Mouse (Mus musculus): ENCODE results near the gene Sgms1.

Sgms1 gene

DNA sequence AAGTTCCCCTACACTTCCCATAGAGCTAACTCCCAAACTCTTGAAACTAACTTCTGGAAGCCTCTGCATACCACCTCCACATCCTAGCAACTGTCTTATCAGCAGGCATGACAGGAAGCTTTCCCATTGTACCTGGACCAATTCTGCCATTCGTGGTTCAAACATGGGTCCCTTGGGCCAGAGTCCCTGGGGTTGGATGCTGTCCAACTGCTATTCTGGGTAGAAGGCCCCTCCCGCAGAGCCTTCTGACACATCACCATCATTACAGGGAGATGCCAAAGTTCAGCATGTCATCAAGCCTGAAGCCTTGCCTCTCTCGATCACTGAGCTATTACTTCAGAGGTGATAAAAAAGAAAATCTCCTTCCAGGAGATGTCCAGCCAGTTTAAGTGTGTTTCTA, 175.9 kb downstream of the Sgms1 start:
- no peak for DNase-seq (ENCODE audit: low read depth, low spot score)

DNA sequence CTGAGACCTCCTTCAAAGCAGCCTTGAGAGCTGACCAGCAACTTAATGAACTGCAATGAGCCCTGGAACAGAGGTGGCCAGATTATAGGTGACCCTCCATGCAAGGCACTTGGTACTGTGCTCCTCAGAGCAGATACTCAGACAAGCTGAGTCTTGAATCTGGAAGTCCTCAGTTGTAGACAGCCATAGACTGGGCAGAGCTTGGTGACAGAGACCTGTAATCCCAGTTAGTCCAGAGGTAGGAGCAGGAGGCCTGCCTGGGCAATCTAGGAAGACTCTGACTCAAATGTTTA, 178.3 kb downstream of the Sgms1 start:
- DNase-seq (ENCODE audit: low read depth, low spot score): no peak

DNA sequence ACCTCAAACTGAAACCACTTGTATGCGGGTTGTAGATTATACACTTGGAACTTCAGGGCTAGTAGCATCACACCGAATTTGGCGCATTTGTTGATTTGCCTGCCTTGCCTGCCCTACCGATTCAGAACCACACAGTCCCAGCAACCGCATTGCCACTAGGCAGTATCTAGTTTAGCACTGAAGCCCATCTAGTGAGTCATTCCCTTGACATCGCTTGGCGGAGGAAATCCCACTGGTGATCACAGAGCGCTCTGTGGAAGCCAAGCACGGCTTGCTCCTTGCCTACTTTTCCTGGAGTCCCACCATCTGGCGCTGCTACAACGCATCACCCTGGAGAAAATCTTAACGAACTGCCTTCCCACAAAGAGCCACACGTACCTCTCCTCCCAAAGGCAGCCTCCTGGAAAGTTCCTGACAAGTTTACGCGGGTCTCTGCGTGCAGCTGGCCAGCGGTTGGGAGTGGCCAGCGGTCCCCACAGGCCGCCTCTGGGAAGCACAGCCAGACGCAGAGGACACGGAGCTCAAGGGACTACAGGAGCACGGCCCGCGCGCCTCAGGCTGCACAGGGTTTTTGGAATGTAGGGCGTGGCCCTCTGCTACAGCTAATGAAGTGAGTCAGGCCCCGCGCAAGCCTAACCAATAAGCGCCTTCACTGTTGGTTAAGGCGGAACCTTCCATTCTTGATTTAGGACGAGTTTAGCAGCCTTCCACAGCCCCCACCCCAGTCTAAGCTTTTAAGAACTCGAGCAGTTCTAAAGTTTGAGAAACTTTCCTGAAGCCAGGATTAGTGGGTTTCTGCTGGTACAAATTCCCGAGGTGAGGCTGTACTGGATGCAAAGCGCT, 178.8 kb downstream of the Sgms1 start:
- DNase-seq (ENCODE audit: low read depth, low spot score): no peak

DNA sequence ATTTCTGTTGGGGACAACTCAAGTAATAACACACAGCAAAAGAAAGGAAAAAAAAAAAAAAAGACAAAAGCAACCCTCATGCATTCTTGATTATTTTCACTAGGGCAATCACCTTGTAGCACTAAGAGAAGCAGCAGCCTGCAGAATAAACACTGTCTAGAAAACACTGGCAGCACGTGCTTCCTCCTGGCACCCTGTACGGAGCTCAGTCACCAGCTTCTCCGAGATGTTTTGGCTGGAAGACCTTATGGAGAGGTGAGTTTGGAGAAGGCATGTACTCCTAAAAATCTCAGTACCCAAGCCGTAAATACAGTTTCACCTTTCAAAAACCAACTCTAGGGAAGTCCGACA, 179.4 kb downstream of the Sgms1 start:
- DNase-seq (ENCODE audit: low read depth, low spot score): no peak

DNA sequence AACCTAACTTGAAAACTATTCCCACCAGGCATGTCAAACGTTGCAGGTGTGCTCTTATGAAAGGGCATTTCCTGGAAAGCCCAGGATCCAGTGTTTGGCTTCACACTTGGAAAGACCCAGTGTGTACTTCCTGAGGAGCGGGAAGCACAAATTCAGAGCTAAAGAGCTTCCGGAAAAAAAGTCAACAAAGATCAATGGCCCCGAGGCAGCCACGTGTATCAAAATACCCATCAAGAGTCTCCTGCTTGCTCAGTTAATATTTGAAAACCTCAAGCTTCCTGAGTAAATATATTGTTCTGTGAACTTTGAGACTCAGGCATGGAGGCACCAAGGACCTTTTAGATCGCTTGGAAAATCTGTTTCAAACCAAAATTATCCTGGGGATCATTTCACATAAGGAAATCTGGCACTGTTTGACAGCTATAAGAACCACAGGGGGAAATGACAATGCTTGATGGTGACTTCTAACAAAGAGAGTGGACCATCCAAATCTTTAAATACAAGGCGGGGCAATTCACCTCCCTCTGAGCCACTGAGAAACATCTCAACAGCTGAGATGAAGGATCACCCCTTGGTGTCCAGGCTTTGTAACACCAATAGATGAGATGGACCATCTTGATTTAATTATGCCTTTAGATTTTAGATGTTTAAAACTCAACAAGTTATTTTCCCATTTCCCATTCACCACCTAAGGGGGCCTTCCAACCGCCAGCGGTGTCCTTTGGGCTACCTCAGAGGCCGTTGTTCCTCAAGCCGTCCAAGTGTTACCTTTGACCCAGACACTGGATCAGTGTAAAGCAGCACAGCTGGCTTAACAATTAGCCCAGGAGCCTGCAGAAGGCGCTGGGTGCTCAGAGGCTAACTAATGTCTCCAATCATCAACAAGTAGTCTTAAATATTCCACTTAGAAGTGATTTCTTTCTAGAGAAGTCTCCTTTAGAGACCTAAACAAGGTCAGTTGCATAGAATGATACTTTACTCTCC, 187.1 kb downstream of the Sgms1 start:
- no peak for DNase-seq (ENCODE audit: low read depth, low spot score)

DNA sequence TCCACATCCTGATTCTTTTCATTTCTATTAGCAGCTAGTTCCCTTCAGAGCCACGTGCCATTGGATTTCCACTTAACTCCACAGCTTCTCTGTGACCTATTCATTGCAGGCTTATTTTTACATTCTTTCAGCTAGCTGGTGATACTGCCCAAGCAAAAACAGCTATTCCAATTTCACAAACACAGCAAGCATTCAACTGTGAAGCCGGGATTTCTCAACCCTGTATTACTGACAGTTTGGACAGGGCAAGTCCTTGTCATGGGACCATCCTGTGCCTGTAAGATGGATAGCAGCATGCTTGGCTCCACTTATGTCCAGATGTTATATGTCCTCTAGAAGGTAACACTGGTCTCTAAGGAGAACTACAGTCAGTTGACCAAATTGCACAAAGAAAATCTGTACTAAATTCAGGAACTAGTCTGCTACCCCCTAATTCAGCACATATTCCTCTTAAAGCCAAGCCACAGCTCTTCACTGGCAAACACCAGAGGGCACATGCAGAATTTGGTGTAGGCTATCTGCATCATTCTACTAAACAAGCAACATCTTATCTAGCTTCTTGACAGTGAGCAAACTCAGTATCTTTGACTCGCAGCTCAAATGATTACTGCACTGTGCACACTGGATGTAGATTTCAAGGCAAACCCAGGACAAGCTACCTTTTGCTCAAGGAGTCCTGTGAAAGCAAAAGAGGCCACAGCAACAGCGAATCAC, 189.5 kb downstream of the Sgms1 start:
- no peak for DNase-seq (ENCODE audit: low read depth, low spot score)

DNA sequence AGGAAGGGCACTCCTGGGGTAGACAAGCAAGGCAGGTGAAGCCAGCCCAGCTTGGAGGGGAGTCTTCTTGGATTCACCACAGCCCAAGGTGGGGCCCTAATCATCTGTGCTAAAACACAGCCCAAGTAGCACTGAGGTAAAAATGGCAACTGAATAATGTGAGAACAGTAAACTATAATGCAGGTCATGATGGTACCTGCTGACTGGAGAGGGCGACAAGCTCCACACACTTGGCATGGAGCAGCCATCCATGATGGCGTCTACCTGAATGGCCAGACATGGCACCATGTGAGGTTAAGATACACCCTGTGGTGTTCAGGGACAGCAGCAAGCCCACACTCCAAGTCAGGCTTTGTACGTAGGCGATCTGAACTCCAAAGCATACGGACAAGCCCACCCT, 190.4 kb downstream of the Sgms1 start:
- no peak for DNase-seq (ENCODE audit: low read depth, low spot score)

DNA sequence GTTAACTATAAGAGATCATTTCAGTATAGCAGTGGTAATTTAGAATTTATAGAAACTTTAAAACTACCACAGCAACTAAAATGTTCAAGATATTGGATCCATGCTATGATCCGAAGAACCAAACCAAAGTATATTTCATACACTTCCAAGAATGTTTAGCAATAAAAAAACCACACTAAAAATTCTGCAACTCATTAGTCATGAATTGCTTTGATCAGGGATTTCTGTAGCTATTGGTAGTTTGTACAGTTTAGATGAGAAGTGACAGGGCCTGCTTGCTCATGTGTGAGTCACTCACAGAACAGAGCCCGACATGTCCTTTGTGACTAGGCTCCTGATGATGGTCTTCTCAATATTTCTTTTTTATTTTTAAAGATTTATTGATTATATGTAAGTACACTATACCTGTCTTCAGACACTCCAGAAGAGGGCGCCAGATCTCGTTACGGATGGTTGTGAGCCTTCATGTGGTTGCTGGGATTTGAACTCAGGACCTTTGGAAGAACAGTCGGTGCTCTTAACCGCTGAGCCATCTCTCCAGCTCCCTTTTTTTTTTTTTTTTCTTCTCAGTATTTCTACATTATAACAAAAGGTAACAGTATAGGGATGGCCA, 190.9 kb downstream of the Sgms1 start:
- no peak for DNase-seq (ENCODE audit: low read depth, low spot score)

DNA sequence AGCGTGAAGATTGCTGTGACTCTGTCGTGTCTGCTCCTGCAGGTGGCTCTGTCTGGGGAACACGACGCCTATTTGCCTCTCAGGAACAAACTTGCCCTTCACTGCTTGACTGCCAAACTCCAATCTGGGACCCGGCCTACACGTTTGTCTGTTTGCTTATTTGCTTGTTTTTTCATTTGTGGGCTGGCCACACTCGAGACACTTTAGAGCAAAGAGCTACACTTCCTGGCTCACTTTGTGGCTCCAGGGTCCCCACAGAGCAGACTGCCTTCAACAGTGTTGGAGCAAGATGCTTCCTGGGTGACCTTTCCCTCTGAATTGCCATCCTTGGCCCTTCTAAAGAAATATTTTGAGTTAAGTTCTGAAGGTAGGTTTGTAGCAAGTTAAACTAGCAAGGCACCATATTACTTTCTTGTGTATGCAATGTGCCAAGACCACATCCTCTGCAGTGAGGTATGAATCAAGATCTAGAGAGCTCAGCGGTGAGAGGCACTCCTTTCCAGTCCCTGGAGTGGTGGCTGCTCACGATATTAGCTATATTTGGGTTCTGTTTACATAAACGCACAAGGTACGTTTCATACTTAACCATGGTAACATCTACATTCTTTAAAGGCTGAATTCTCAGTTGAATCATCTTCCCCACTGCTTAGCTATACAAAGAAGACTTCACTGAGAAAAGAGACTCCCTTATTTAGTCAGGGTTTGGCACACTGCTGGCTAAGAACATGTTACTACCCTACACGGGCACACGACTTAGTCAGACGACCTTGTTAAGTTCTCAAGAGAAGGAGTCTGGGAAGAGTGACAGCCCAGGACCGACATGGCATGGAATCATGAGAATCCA, 192.3 kb downstream of the Sgms1 start:
- DNase-seq (ENCODE audit: low read depth, low spot score): no peak

DNA sequence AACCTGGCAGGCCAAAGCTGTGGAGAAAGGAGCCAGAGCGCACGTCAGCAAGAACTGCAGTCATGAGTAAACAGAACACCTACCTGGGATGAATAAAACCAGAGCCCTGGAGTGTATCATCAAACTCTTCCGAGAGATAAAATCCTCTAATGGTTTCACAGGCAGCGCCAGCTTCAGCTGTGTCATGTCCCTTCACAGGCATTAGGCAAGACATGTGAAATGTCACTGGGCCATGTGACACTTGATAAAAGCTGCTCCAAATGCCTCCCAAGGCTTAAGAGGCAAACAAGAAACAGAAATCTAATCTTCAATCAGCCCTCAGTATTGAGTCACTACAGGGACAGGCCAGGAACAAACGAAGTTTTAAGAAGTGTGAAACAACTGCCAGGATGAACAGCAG, 193.3 kb downstream of the Sgms1 start:
- no peak for DNase-seq (ENCODE audit: low read depth, low spot score)

DNA sequence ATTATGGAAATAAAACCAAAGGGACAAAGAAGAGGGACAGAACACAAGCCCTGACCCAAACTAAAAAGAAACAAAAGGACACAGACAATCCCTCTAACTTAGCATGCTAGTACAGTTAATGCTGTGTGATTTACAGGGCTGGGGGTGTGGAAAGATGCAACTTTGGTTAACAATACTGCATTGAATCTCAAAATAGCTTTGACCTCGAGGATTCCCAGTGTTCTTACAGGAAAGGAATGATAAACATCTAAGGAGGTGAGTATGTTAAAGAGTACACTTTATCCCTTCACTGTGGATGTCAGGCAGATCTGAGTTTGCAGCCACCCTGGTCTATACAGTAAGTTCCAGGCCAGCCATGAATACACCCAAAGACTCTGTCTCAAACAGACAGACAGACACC, 194.7 kb downstream of the Sgms1 start:
- DNase-seq (ENCODE audit: low read depth, low spot score): no peak

DNA sequence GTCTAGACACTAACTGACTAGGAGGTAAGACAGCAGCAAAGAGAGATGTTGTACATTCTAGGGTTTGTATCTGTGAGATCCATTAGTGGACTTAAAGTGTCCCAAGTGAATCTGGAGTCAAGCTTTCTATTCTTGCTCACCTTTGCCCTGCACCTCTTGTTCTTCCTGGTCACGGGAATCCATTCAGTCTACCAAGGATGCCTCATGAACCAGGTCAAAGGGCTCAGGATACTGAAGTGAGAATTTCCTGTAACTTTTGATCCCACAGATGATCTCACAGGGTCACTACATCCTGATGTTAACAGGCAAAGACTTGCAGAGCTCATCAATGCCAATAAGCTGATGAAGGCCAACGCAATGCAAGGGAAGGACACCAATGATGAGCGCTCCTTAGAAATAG, 195.4 kb downstream of the Sgms1 start:
- DNase-seq (ENCODE audit: low read depth, low spot score): no peak

DNA sequence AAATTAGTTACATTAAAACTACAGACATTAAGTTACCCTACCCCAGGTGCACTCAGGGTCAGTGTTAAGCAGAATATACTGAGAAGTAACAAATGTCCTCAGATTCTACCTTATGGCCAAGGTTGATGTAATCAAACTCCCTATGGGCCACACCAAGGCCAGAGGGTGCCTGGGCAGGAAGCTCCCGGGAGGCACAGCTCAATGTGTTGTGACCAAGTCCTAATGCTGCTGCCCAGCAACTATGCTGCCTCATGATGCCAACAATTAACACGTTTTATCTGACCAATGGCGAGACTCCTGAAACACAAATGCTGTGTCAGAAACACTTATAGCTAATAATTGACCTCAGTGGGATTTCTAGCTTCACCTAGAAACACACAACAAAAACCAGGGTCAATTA, 197.9 kb downstream of the Sgms1 start:
- DNase-seq (ENCODE audit: low read depth, low spot score): no peak

DNA sequence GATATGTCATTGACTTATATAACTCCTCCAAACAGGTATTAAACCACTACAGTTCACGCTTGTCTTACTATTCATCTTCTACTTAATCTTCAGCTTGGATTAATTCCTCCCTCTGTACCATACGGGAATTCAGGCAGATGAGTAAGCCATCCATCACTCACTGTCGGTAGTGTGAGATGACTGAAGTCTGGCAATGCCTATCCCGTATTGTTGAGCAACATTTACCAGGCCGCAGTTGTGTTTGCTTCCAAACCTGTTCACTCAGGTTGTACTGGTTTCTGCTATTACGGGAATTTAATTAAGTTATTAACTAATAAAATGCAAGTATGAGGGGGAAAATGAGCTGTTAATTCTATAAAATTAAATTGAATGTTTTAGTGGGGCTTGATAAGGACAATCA, 199.6 kb downstream of the Sgms1 start:
- no peak for DNase-seq (ENCODE audit: low read depth, low spot score)

DNA sequence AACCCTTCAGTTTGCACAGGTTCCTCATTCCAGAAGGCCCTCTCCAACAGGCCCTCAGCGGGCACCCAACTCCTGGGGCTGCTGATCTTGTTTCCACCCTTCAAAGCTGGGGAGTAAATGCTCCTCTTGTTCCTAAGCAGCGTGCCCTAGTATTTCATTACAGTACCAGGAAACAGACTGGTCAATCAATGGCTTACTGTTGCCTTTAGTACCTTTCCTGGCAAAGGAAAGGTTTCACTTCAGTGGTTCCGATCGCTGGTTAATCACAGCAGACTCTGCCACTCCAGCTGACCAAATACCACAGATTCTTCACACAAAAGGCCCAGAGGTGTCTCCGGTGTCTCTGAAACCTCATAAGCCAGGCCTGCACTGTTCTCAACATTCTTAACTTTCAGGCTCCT, 200.5 kb downstream of the Sgms1 start:
- DNase-seq (ENCODE audit: low read depth, low spot score): no peak

DNA sequence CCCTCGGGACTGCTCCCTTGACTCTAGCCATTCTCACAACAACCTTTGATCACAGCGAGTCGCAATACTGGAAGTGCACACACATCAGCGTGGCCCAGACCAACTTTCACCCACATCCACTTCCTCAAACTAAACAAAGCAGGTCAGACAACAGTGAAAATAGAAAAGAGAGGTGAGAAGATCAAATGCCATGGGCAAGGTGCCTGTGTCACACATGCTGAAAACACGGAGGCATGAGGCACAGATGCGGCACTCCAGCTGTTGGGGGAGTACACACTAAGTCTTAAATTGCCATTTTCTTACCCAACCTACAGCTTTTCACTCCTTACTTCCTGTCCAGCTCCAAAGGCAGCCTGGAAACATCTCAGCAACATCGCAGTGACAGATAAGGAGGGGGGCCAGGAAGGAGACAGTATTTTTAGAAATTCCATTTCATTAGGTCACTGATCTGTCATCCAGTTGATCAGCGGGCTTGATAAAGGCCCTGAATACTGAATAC, 202.9 kb downstream of the Sgms1 start:
- DNase-seq (ENCODE audit: low read depth, low spot score): no peak

DNA sequence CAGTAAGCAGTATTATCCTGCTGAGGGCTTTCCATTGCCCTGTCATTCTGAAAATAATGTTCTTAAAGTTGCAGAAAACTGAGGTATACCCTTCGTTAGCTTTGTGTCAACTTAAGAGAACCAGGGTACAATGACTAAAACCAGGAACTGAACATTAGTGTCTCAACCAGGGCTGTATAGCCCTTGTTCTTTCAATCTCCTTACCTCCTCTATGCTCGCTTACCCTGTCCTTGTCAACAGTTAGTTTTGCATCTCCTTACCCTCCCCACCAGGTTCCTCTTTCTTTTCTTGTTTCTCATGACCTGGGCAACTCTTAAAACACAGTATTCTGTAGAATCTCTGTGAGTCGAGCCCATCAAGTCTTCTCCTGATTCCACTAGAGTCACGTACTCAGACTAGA, 206.5 kb downstream of the Sgms1 start:
- no peak for DNase-seq (ENCODE audit: low read depth, low spot score)

DNA sequence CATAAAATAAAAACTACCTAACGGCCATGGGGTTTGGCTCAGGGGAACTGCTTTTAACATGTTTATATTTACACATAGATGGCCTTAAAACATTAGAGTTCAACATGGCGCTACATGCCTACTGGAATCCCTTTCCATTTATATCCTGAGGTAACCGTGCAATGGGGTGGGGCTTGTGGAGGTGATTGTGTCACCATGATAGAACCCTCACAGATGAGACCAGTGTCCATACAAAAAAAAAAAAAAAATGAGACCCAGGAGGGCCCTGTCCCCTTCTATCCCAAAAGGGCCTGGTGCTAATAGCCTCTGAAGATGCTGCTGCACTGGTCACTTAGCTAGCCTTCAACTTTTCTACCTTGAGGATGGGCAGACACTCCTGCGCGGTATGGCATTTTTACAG, 207.0 kb downstream of the Sgms1 start:
- DNase-seq (ENCODE audit: low read depth, low spot score): no peak

DNA sequence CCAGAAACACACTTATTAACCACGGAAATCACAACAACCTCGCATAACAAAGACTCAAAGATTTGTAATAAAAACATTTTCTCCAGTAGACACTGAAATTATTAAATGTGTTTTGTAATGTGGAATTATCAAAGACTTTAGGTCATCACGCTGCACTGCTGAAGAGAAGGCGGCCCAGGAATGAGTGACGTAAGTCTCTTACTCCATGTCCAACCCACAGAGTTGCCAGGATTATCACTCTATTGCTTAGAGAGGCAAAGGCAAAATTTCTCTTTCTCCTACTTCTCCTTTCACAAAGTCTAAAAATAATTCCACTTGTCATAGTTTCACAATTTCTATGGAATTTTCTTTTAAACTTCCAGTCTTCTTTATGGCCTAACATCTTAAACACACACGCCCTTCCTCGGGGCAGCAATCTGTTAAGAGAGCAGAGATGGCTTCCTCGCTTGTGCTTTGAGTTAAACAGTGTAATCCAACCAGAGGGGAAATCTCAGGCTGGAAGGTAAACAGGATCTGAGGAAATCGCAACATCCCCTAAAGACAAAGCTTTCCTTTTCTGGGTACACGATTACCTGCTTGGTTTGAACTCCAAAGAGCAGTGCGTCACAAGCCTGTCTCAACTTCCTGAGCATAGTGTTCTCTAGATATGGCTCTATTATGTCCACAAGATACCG, 207.7 kb downstream of the Sgms1 start:
- DNase-seq (ENCODE audit: low read depth, low spot score): no peak
